In the genomic region with DNA sequence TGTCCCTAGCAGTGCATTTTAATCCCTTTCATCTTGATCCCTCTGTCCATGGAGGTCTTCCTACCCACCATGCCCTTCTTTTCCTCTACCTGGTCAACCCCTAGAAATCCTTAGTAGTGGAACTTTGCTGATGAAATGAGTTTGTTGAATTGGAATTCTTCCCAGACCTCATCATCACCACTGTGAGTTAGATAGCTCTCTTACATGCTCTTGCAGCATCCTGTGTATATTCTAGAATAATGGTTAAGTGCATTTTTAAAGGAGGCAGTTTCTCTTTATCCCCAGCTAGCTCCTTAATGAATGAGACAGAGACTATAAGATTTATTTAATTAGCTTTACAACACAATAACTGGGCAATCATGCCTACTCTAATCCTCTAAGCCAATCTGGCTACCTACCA, we compare ENCODE assay signal across 27 mouse cellular contexts. TPM values are rescaled to one million over a fixed set of nuclear protein-coding genes. Genes with fewer than 3 reads are reported as not detected.
"Had no signal": no experiment of that assay in that cellular context is flagged by ENCODE, and none has a peak within 500 bp of the region (broad histone marks: within the 10 kb centered on the region; RNA-seq: fewer than 3 reads in every experiment).

No protein-coding gene starts in this region.

- H3K27me3 ChIP-seq: embryonic facial prominence, embryonic 12.5 days; embryonic facial prominence, embryonic 13.5 days; embryonic facial prominence, embryonic 15.5 days; forebrain, embryonic 13.5 days; forebrain, embryonic 15.5 days had no signal

- H3K4me2 ChIP-seq: embryonic facial prominence, embryonic 12.5 days; embryonic facial prominence, embryonic 13.5 days; embryonic facial prominence, embryonic 15.5 days; forebrain, embryonic 12.5 days; forebrain, embryonic 13.5 days; forebrain, embryonic 15.5 days; heart, embryonic 11.5 days had no signal

- DNase-seq: cerebellum, adult 9-10 months; cerebellum, adult 9-11 months; cerebellum, postnatal 10 days; cerebellum, postnatal 14 days; cerebellum, postnatal 25 days; cerebellum, postnatal 36 days; forebrain, postnatal 0 days; gastrocnemius, adult 2 months; gastrocnemius, postnatal 10 days; gastrocnemius, postnatal 25 days; gastrocnemius, postnatal 36 days; heart, adult 18-20 months; heart, adult 2 months had no signal

- H3K4me3 ChIP-seq: embryonic facial prominence, embryonic 10.5 days; embryonic facial prominence, embryonic 12.5 days; embryonic facial prominence, embryonic 13.5 days; embryonic facial prominence, embryonic 15.5 days; erythroblast, embryonic 14.5 days; forebrain, embryonic 10.5 days; forebrain, embryonic 12.5 days; forebrain, embryonic 13.5 days; forebrain, embryonic 15.5 days; gastrocnemius, adult 2 months; heart, adult 2 months; heart, embryonic 10.5 days had no signal

- H3K36me3 ChIP-seq: embryonic facial prominence, embryonic 10.5 days; embryonic facial prominence, embryonic 12.5 days; embryonic facial prominence, embryonic 13.5 days; embryonic facial prominence, embryonic 15.5 days; forebrain, embryonic 10.5 days; forebrain, embryonic 12.5 days; forebrain, embryonic 15.5 days; heart, embryonic 10.5 days had no signal

RNA-seq across cellular contexts. Expression of gene Ttc9, which starts 21.6 kb away (rescaled TPM):
- total RNA-seq: common myeloid progenitor, adult 5-6 weeks; granulocyte monocyte progenitor cell, adult 5-6 weeks had no signal
- polyA plus RNA-seq: erythroblast, embryonic 14.5 days had no signal

RNA-seq across cellular contexts. Expression of gene Adam21, which starts 41.2 kb away (rescaled TPM):
- total RNA-seq: common myeloid progenitor, adult 5-6 weeks; gastrocnemius, adult 18-20 months; gastrocnemius, adult 2 months; gastrocnemius, postnatal 25 days; gastrocnemius, postnatal 36 days; granulocyte monocyte progenitor cell, adult 5-6 weeks; heart, adult 18-20 months had no signal
- polyA plus RNA-seq: erythroblast, embryonic 14.5 days; heart, adult 2 months had no signal
